Mouse (Mus musculus): ENCODE data around the gene Edem3. TPM values are rescaled to one million over a fixed set of nuclear protein-coding genes. Genes with fewer than 3 reads are reported as not detected.
A peak's percentile ranks its signal among the peaks of the same experiment; 100 is the strongest.

The Edem3 gene
- polyA plus RNA-seq, 1 experiment from 2014 or later, result 18.6 TPM

GRCm38 (mm10) chr1:151754028-151754489 is 1.1 kb upstream of the Edem3 start:
- Histone ChIP-seq H3K4me2 (replicated peaks; ENCODE audit: low read depth, low read length) (peak overlapping the region; percentile 40), H3K9me3 (ENCODE audit: control insufficient read depth, low read depth, low read length) (no peaks in the 10 kb centered on the region), H3K27me3 (ENCODE audit: control insufficient read depth, insufficient read depth, low read length) (no peaks in the 10 kb centered on the region), H3K36me3 (ENCODE audit: control insufficient read depth, insufficient read depth, low read length) (no peaks in the 10 kb centered on the region), H3K9ac (replicated peaks; ENCODE audit: low read depth, low read length) (no peak overlapping the region), H3K4me3 (ENCODE audit: low read depth, low read length) (peak overlapping the region; percentile 74), H3K4me1 (ENCODE audit: control insufficient read depth, insufficient read depth, low read length) (peaks cover 11% of the 10 kb centered on the region), H3K27ac (ENCODE audit: low read length) (no peak overlapping the region)
- ATAC-seq (ENCODE audit: insufficient number of reproducible peaks, insufficient read depth, low FRiP score, low read depth), result no peak
- 66% methylated on average over 10 of the region's 10 CpGs for WGBS

- 6% methylated on average over 36 of the region's 36 CpGs for WGBS
- ATAC-seq (ENCODE audit: insufficient number of reproducible peaks, insufficient read depth, low FRiP score, low read depth), result no peak
Measured at GRCm38 (mm10) chr1:151755660-151756424, 671 bp downstream of the Edem3 start.

GRCm38 (mm10) chr1:151756425-151756728 is 1.2 kb downstream of the Edem3 start:
- H3K9ac ChIP-seq (replicated peaks; ENCODE audit: low read depth, low read length), result peak overlapping the region; percentile 56; the same call in 1 of the 2 replicates
- peak overlapping the region; percentile 95 for H3K4me2 ChIP-seq (replicated peaks; ENCODE audit: low read depth, low read length)
- peaks cover 11% of the 10 kb centered on the region for H3K4me1 ChIP-seq (ENCODE audit: control insufficient read depth, insufficient read depth, low read length)
- ATAC-seq (ENCODE audit: insufficient number of reproducible peaks, insufficient read depth, low FRiP score, low read depth), result no peak
- H3K36me3 ChIP-seq (ENCODE audit: control insufficient read depth, insufficient read depth, low read length), result peaks cover 6% of the 10 kb centered on the region; the same call in 1 of the 2 replicates
- peak overlapping the region; percentile 74 for H3K4me3 ChIP-seq (ENCODE audit: low read depth, low read length)
- no peak overlapping the region for H3K27ac ChIP-seq (ENCODE audit: low read length)
- 26% methylated on average over 1 of the region's 1 CpGs for WGBS
- no peaks in the 10 kb centered on the region for H3K27me3 ChIP-seq (ENCODE audit: control insufficient read depth, insufficient read depth, low read length)
- H3K9me3 ChIP-seq (ENCODE audit: control insufficient read depth, low read depth, low read length), result no peaks in the 10 kb centered on the region

More at GRCm38 (mm10) chr1:151755660-151756424, 671 bp downstream of the Edem3 start:
- Histone ChIP-seq H3K27me3 (ENCODE audit: control insufficient read depth, insufficient read depth, low read length) (no peaks in the 10 kb centered on the region), H3K4me1 (ENCODE audit: control insufficient read depth, insufficient read depth, low read length) (peaks cover 11% of the 10 kb centered on the region), H3K9ac (replicated peaks; ENCODE audit: low read depth, low read length) (peak overlapping the region; percentile 56), H3K9me3 (ENCODE audit: control insufficient read depth, low read depth, low read length) (no peaks in the 10 kb centered on the region), H3K4me3 (ENCODE audit: low read depth, low read length) (peak overlapping the region; percentile 74), H3K4me2 (replicated peaks; ENCODE audit: low read depth, low read length) (peak overlapping the region; percentile 95), H3K27ac (ENCODE audit: low read length) (peak overlapping the region; percentile 80; the same call in 1 of the 2 replicates), H3K36me3 (ENCODE audit: control insufficient read depth, insufficient read depth, low read length) (peaks cover under 1% of the 10 kb centered on the region; the same call in 1 of the 2 replicates)

- Histone ChIP-seq H3K36me3 (ENCODE audit: control insufficient read depth, insufficient read depth, low read length) (peaks cover 14% of the 10 kb centered on the region; the same call in 1 of the 2 replicates), H3K27me3 (ENCODE audit: control insufficient read depth, insufficient read depth, low read length) (no peaks in the 10 kb centered on the region), H3K4me1 (ENCODE audit: control insufficient read depth, insufficient read depth, low read length) (peaks cover 11% of the 10 kb centered on the region), H3K27ac (ENCODE audit: low read length) (no peak overlapping the region), H3K9ac (replicated peaks; ENCODE audit: low read depth, low read length) (no peak overlapping the region), H3K9me3 (ENCODE audit: control insufficient read depth, low read depth, low read length) (no peaks in the 10 kb centered on the region), H3K4me2 (replicated peaks; ENCODE audit: low read depth, low read length) (no peak overlapping the region), H3K4me3 (ENCODE audit: low read depth, low read length) (no peak overlapping the region)
- no peak for ATAC-seq (ENCODE audit: insufficient number of reproducible peaks, insufficient read depth, low FRiP score, low read depth)
- 83% methylated on average over 6 of the region's 6 CpGs for WGBS
Measured at GRCm38 (mm10) chr1:151758301-151758700, 3.1 kb downstream of the Edem3 start.

- no peaks in the 10 kb centered on the region for H3K9me3 ChIP-seq (ENCODE audit: control insufficient read depth, low read depth, low read length)
- H3K4me2 ChIP-seq (replicated peaks; ENCODE audit: low read depth, low read length), result no peak overlapping the region
- peaks cover 14% of the 10 kb centered on the region; the same call in 1 of the 2 replicates for H3K36me3 ChIP-seq (ENCODE audit: control insufficient read depth, insufficient read depth, low read length)
- no peaks in the 10 kb centered on the region for H3K27me3 ChIP-seq (ENCODE audit: control insufficient read depth, insufficient read depth, low read length)
- H3K4me3 ChIP-seq (ENCODE audit: low read depth, low read length), result no peak overlapping the region
- no peak for ATAC-seq (ENCODE audit: insufficient number of reproducible peaks, insufficient read depth, low FRiP score, low read depth)
- no peak overlapping the region for H3K9ac ChIP-seq (replicated peaks; ENCODE audit: low read depth, low read length)
- WGBS, result 55% methylated on average over 2 of the region's 2 CpGs
- peaks cover 11% of the 10 kb centered on the region for H3K4me1 ChIP-seq (ENCODE audit: control insufficient read depth, insufficient read depth, low read length)
- no peak overlapping the region for H3K27ac ChIP-seq (ENCODE audit: low read length)
Measured at GRCm38 (mm10) chr1:151758991-151759390, 3.8 kb downstream of the Edem3 start.

GRCm38 (mm10) chr1:151764236-151764635 is 9.1 kb downstream of the Edem3 start:
- no peak overlapping the region for H3K9ac ChIP-seq (replicated peaks; ENCODE audit: low read depth, low read length)
- no peaks in the 10 kb centered on the region for H3K4me1 ChIP-seq (ENCODE audit: control insufficient read depth, insufficient read depth, low read length)
- ATAC-seq (ENCODE audit: insufficient number of reproducible peaks, insufficient read depth, low FRiP score, low read depth), result no peak
- H3K27me3 ChIP-seq (ENCODE audit: control insufficient read depth, insufficient read depth, low read length), result no peaks in the 10 kb centered on the region
- H3K4me2 ChIP-seq (replicated peaks; ENCODE audit: low read depth, low read length), result no peak overlapping the region
- 76% methylated on average over 3 of the region's 3 CpGs for WGBS
- H3K4me3 ChIP-seq (ENCODE audit: low read depth, low read length), result no peak overlapping the region
- H3K36me3 ChIP-seq (ENCODE audit: control insufficient read depth, insufficient read depth, low read length), result peaks cover 14% of the 10 kb centered on the region; the same call in 1 of the 2 replicates
- no peaks in the 10 kb centered on the region for H3K9me3 ChIP-seq (ENCODE audit: control insufficient read depth, low read depth, low read length)
- H3K27ac ChIP-seq (ENCODE audit: low read length), result no peak overlapping the region

- Histone ChIP-seq H3K36me3 (ENCODE audit: control insufficient read depth, insufficient read depth, low read length) (peaks cover 15% of the 10 kb centered on the region; the same call in 1 of the 2 replicates), H3K9ac (replicated peaks; ENCODE audit: low read depth, low read length) (no peak overlapping the region), H3K27me3 (ENCODE audit: control insufficient read depth, insufficient read depth, low read length) (no peaks in the 10 kb centered on the region), H3K4me2 (replicated peaks; ENCODE audit: low read depth, low read length) (no peak overlapping the region), H3K4me3 (ENCODE audit: low read depth, low read length) (no peak overlapping the region), H3K27ac (ENCODE audit: low read length) (no peak overlapping the region), H3K4me1 (ENCODE audit: control insufficient read depth, insufficient read depth, low read length) (no peaks in the 10 kb centered on the region), H3K9me3 (ENCODE audit: control insufficient read depth, low read depth, low read length) (no peaks in the 10 kb centered on the region)
- ATAC-seq (ENCODE audit: insufficient number of reproducible peaks, insufficient read depth, low FRiP score, low read depth), result no peak
- 72% methylated on average over 2 of the region's 2 CpGs for WGBS
Measured at GRCm38 (mm10) chr1:151766166-151766565, 11.0 kb downstream of the Edem3 start.

GRCm38 (mm10) chr1:151766976-151767654 is 11.9 kb downstream of the Edem3 start:
- Histone ChIP-seq H3K27me3 (ENCODE audit: control insufficient read depth, insufficient read depth, low read length) (no peaks in the 10 kb centered on the region), H3K27ac (ENCODE audit: low read length) (no peak overlapping the region), H3K36me3 (ENCODE audit: control insufficient read depth, insufficient read depth, low read length) (peaks cover 9% of the 10 kb centered on the region; the same call in 1 of the 2 replicates), H3K4me2 (replicated peaks; ENCODE audit: low read depth, low read length) (no peak overlapping the region), H3K4me1 (ENCODE audit: control insufficient read depth, insufficient read depth, low read length) (no peaks in the 10 kb centered on the region), H3K9ac (replicated peaks; ENCODE audit: low read depth, low read length) (no peak overlapping the region), H3K9me3 (ENCODE audit: control insufficient read depth, low read depth, low read length) (no peaks in the 10 kb centered on the region), H3K4me3 (ENCODE audit: low read depth, low read length) (no peak overlapping the region)
- WGBS, result 55% methylated on average over 3 of the region's 3 CpGs
- ATAC-seq (ENCODE audit: insufficient number of reproducible peaks, insufficient read depth, low FRiP score, low read depth), result no peak

All from stomach, embryonic 14.5 days (tissue).